Mouse (Mus musculus): Measurements from ENCODE around the gene Jph3. TPM values are rescaled to one million over a fixed set of nuclear protein-coding genes. Genes with fewer than 3 reads are reported as not detected.

Jph3 gene
- polyA plus RNA-seq, 1 experiment, result 138 TPM

GRCm38 (mm10) chr8:121727164-121727563, 2.3 kb upstream of the Jph3 start:
- DNase-seq (ENCODE audit: extremely low spot score in 1 of 2, low spot score in 1 of 2), result no peak

GRCm38 (mm10) chr8:121729754-121730153, 331 bp downstream of the Jph3 start:
- DNase-seq (ENCODE audit: extremely low spot score in 1 of 2, low spot score in 1 of 2), result no peak

GRCm38 (mm10) chr8:121730170-121730569, 747 bp downstream of the Jph3 start:
- DNase-seq (ENCODE audit: extremely low spot score in 1 of 2, low spot score in 1 of 2), result no peak

GRCm38 (mm10) chr8:121730646-121731045, 1.2 kb downstream of the Jph3 start:
- no peak for DNase-seq (ENCODE audit: extremely low spot score in 1 of 2, low spot score in 1 of 2)

GRCm38 (mm10) chr8:121731060-121731459, 1.6 kb downstream of the Jph3 start:
- no peak for DNase-seq (ENCODE audit: extremely low spot score in 1 of 2, low spot score in 1 of 2)

- peak; percentile 55 to 75 for DNase-seq (ENCODE audit: extremely low spot score in 1 of 2, low spot score in 1 of 2)
These were observed 2.3 kb downstream of the Jph3 start for GRCm38 (mm10) chr8:121731471-121732333.

- no peak for DNase-seq (ENCODE audit: extremely low spot score in 1 of 2, low spot score in 1 of 2)
These were observed 2.9 kb downstream of the Jph3 start for GRCm38 (mm10) chr8:121732334-121732665.

- peak; percentile 69 to 85 for DNase-seq (ENCODE audit: extremely low spot score in 1 of 2, low spot score in 1 of 2)
These were observed 4.8 kb downstream of the Jph3 start for GRCm38 (mm10) chr8:121734262-121734661.

GRCm38 (mm10) chr8:121736236-121736635, 6.8 kb downstream of the Jph3 start:
- DNase-seq (ENCODE audit: extremely low spot score in 1 of 2, low spot score in 1 of 2), result no peak

GRCm38 (mm10) chr8:121740721-121741120, 11.3 kb downstream of the Jph3 start:
- no peak for DNase-seq (ENCODE audit: extremely low spot score in 1 of 2, low spot score in 1 of 2)

GRCm38 (mm10) chr8:121749501-121749900, 20.1 kb downstream of the Jph3 start:
- DNase-seq (ENCODE audit: extremely low spot score in 1 of 2, low spot score in 1 of 2), result no peak

GRCm38 (mm10) chr8:121750512-121750911, 21.1 kb downstream of the Jph3 start:
- DNase-seq (ENCODE audit: extremely low spot score in 1 of 2, low spot score in 1 of 2), result no peak

- peak in 1 of 2 experiments; percentile 83 for DNase-seq (ENCODE audit: extremely low spot score in 1 of 2, low spot score in 1 of 2)
These were observed 22.0 kb downstream of the Jph3 start for GRCm38 (mm10) chr8:121751407-121751806.

GRCm38 (mm10) chr8:121758470-121758869, 29.0 kb downstream of the Jph3 start:
- DNase-seq (ENCODE audit: extremely low spot score in 1 of 2, low spot score in 1 of 2), result no peak

- no peak for DNase-seq (ENCODE audit: extremely low spot score in 1 of 2, low spot score in 1 of 2)
These were observed 31.1 kb downstream of the Jph3 start for GRCm38 (mm10) chr8:121760484-121760883.

- no peak for DNase-seq (ENCODE audit: extremely low spot score in 1 of 2, low spot score in 1 of 2)
These were observed 32.1 kb downstream of the Jph3 start for GRCm38 (mm10) chr8:121761480-121761879.

GRCm38 (mm10) chr8:121762999-121763699, 33.7 kb downstream of the Jph3 start:
- DNase-seq (ENCODE audit: extremely low spot score in 1 of 2, low spot score in 1 of 2), result peak in 1 of 2 experiments; percentile 38

- no peak for DNase-seq (ENCODE audit: extremely low spot score in 1 of 2, low spot score in 1 of 2)
These were observed 34.2 kb downstream of the Jph3 start for GRCm38 (mm10) chr8:121763700-121764013.

- DNase-seq (ENCODE audit: extremely low spot score in 1 of 2, low spot score in 1 of 2), result peak in 1 of 2 experiments; percentile 44
These were observed 36.2 kb downstream of the Jph3 start for GRCm38 (mm10) chr8:121765594-121766138.

GRCm38 (mm10) chr8:121769095-121769494, 39.7 kb downstream of the Jph3 start:
- no peak for DNase-seq (ENCODE audit: extremely low spot score in 1 of 2, low spot score in 1 of 2)

GRCm38 (mm10) chr8:121769621-121770020, 40.2 kb downstream of the Jph3 start:
- DNase-seq (ENCODE audit: extremely low spot score in 1 of 2, low spot score in 1 of 2), result no peak

Data from frontal cortex, adult 2 months (tissue).